Mouse (Mus musculus): ENCODE results near the gene A4galt.

DNA sequence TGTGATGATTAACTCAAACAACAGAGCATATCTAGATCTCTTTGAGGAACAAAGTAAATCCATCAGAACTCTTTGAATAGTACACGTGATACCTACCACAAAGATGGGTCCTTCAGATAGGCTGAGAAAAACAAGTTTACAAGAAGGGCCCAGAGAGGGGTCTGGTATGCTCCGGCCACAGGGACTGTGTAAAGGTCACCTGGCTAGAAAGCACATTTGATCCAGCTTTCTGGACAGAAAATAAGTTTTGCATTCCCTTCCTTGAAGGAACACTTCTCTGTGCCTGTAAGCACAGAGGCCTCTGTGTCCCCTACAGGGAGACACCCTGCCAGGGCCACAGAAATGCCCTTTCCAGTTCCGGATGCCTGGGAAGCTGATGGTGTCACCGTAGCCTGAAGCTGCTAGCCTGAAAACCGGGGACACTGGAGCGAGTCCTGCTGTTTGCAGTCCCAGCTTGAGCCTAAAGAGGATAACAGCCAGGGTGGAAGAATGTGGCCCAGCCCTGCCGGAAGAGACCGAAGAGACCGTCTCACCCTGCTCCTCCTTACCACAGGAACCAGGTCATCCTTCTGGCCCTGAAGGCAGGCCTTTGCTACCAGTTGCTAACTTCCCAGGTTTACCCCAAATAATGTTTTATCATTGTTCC is 31.1 kb downstream of the A4galt start:
- no peak for TF ChIP-seq CTCF (IDR thresholded peaks at IDR 0.05; ENCODE audit: borderline replicate concordance, extremely low read depth, insufficient read depth, insufficient read length)
- TF ChIP-seq POLR2A (IDR thresholded peaks at IDR 0.05; ENCODE audit: borderline replicate concordance, extremely low read depth, insufficient read depth, insufficient read length, poor library complexity, severe bottlenecking) = no peak

Data from brain, embryonic 14.5 days (tissue).